Mouse (Mus musculus): ENCODE results near the gene Dcun1d4. TPM values are rescaled to one million over a fixed set of nuclear protein-coding genes. Genes with fewer than 3 reads are reported as not detected.

Gene Dcun1d4
- polyA plus RNA-seq (2012; rRNA removed; ENCODE audit: low replicate concordance): 1.7 and 2.1 TPM in 2 replicates

GRCm38 (mm10) chr5:73480700-73481099 lies at the start of gene Dcun1d4:
Gene Dcun1d4 (plus strand): TSS chr5:73481000.

Other genes starting within 250 kb of the Dcun1d4 start
- gene Fryl, start 224.4 kb upstream of the Dcun1d4 start, polyA plus RNA-seq (2012; rRNA removed; ENCODE audit: low replicate concordance): 43.3 and 47.6 TPM in 2 replicates
- gene Ociad1, start 188.2 kb upstream of the Dcun1d4 start, polyA plus RNA-seq (2012; rRNA removed; ENCODE audit: low replicate concordance): 29.0 and 58.0 TPM in 2 replicates
- 9.3 and 10.8 TPM in 2 replicates for gene Ociad2, start 140.0 kb upstream of the Dcun1d4 start, polyA plus RNA-seq (2012; rRNA removed; ENCODE audit: low replicate concordance)
- 0.25 and 9.2 TPM in 2 replicates for gene Cwh43, start 74.9 kb upstream of the Dcun1d4 start, polyA plus RNA-seq (2012; rRNA removed; ENCODE audit: low replicate concordance)
- gene Lrrc66, start 151.5 kb downstream of the Dcun1d4 start, polyA plus RNA-seq (2012; rRNA removed; ENCODE audit: low replicate concordance): 3.6 and 5.9 TPM in 2 replicates
- gene Sgcb, start 166.8 kb downstream of the Dcun1d4 start, polyA plus RNA-seq (2012; rRNA removed; ENCODE audit: low replicate concordance): 0.97 and 1.2 TPM in 2 replicates
- gene Spata18, start 170.4 kb downstream of the Dcun1d4 start, polyA plus RNA-seq (2012; rRNA removed; ENCODE audit: low replicate concordance): 0.06 and 0.07 TPM in 2 replicates

Data from duodenum, adult 2 months (tissue).